Mouse (Mus musculus) ovary, adult 18-20 months (tissue): Measurements from ENCODE around the gene Zc3h15.
A peak's percentile ranks its signal among the peaks of the same experiment; 100 is the strongest.
"Not testable (repeated sequence)": the region's sequence is repeated elsewhere in the genome, so short reads cannot be mapped to it uniquely, and the experiment has no call there.

Source experiments
- DNase-seq: peaks from one replicate; pipeline ENCODE4 v3.0.0; 2022; ENCODE audit warnings: low spot score, mixed read lengths

The Zc3h15 gene

DNA sequence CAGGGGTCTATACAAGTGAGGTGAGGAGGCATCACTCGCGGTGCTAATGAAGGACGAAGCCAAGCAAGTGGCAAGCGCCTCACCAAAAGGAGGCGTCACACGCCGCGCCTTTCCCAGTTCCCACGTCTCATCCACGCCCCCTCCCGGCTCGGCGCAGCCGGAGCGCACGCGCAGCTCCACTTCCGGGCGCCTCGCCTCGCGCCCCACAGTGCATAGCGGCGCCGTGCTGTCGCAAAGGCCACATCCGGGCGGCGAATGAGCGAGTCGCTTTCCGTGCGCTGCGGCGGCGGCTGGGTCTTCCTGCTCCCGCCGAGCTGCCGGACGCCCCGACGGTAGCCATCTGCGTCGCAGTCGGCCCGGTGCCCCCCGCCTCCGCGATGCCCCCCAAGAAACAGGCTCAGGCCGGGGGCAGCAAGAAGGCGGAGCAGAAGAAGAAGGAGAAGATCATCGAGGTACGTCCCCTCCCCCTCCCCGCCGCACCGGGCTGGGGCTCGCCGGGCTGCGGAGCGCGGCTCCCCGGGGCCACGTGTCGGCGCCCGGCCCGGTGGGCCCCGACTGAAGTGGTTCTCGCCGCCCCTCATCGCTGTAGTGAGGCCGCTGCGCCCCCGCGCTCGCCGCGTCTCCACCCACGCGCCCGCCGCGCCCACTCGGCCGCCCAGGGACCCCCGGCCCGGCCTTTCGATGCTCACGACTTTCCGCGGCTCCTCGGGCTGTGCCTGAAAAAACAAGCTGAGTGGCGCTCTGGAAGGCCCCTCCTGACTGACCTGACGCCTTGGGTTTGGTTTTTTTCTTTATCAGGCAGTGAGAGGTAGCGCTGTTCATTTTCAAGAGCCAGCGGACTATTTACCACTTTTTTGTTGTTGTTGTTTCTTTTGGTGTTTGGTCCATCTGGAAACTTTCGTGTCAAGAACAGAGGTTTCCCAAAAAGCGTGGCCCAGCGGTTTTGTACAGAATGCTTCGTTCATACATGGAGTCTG is at the start of gene Zc3h15:
Zc3h15 (plus strand) TSS at position 160 of the 977 bp plus-strand sequence.
- peak; percentile 89 for DNase-seq

DNA sequence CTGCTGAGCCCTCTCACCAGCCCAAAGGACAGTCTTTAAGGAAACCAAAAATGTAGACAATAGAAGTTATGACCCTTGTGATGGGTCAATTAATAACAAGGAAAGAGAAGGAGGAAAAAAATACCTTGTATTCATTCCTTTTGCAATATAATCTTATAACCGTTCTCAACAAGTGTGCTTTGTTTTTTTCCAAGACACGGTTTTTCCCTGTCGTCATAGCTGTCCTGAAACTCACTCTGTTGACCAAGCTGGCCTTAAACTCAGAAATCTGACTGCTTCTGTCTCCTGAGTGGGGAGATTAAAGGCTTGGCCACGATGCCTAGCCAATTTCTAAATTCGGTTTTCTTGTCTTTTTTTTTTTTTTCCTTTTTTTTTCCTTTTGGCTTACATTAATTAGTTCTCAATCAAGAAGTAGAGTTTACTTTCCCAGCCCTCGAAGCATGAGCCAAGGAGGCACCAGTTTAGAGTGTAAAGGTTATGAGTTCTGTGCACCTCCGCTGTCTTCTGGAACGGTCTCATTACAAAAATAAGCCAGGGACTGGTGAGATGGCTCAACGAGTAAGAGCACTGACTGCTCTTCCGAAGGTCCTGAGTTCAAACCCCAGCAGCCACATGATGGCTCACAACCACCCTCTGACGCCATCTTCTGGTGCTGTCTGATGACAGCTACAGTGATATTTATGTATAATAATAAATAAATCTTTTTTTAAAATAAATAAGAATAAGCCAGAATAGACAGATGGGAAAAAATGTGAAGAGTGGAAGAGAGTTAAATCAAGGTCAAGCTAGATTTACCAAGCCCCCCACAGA is 23.5 kb upstream of the Zc3h15 start:
- DNase-seq = no peak

DNA sequence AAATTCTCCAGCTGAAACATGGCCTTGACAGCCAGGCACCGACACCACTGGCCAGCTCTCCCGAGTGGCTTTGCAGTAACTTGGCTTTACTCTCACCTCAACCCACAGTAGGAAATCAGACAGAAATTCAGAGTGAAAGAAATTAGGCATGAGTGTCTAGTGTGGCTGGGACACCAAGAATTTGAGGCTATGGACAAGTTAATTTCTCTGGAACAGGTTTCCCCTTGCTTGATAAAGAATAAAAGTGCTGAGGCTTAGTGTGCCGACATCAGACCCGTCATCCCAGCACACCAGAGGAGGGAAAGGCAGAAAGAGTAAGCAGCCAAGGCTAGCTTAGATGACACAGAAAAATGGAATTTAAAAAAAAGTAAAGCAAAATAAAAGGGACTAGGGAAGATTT is 22.7 kb upstream of the Zc3h15 start:
- DNase-seq = no peak

DNA sequence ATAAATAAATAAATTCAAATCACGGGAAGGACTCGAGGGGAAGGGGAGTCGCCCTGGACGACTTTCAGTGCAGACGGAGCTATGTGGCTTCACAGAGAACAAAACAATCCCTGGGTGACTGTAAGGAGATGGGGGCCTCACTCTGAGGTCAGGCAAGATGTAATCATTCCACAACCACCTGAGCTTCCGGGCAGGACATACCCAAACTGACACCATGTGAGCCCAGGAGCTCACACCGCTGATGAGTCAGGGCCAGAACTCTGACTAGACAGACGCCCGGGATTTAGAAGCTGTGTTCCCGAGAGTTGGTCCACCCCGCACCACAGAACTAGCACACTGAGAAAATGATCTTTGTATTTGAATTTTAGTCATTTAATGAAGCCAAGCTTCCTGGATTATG is 21.4 kb upstream of the Zc3h15 start:
- DNase-seq = no peak

DNA sequence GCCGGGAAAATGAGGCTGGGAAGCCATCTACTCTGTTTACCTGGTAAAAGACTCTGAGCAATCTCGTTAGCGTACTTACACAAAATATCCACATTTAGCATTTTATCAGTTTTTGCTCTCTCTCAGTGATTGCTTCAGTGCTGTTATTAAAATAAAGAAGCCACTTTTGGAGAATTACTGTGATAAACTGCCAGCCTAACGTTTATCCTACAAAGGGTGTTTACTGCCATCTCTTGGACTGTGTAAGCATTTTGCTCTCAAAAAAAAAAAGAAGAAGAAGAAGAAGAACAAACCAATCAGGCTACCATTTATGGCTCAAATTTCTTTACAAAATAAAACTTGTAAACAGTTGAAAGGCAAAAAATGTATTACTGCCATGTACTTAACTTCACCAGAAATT is 20.2 kb upstream of the Zc3h15 start:
- DNase-seq = no peak

DNA sequence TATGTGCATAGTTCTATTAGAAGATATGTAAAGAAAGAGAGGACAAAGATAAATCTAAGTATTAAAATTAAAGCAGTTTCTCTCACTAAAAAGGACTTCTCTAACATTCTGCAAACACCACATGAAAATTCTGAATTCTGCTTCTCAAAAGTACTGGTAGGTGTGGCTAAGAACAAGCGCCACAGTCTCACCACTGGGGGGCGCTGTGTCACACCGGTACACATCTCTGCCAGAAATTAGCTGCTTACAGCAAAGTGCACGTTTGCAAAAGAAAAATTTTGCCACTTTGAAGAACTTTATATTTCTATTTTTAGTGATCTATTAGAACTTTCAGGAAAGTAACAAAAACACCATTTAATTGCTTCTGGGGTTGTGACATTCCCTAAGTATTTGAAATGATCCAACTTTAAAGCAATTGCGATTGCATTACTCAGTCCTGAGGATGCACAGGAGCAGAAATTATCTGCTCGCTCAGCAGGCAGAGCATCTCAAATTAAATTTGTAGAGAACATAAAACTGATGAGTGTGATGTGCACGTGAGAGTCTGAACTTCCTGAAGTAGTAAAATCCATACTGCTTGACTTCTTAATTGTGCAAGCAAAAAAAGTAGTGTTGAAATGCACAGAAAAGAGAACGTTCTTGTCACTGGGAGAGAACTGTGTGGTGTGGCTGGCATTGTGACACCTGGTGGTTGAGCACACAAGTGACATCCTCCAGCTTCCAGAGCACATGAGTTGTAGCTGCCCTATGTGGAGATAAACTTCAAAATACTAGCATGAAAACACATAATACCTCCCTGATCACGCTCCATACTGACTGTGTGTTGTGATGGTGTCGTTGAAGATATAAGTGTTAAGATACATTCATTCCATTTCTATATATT is 18.8 kb upstream of the Zc3h15 start:
- DNase-seq = peak; percentile 25

DNA sequence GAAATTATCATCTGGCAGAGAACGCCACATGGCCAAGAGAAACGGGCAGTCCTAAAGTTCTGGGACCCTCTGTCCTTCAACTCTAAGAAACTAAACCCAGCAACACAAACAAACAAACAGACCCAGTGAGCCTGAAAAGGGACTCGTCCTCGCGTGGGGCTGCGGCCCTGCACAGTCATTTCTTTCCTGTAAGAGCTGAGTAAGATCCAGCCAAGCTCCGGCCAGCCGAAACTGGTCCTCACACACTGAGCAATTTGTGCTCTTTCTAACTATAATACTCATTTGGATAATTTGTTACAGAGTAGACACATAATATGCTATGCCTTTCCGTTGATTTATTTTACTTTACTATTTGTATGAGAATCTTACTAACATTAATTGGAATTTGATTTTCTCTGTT is 17.4 kb upstream of the Zc3h15 start:
- no peak for DNase-seq

DNA sequence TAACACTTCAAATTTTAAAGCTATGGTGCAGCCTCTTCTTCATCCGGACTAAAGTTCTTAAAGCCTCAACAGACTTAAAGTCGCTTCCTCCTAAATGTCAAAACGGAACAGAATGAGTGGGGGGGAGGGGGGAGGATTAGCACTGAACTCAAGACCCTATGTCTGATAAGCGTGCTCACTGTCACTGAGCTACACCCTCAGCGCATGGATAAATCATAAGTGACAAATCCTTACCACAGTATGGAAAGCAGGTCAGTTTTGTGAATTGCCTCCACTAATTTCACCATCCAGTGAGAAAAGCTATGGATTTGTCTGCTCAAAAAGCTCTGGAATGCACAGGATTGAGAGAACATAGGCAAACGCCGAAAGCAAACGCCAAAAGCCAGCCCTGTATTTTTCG is 16.7 kb upstream of the Zc3h15 start:
- no peak for DNase-seq

DNA sequence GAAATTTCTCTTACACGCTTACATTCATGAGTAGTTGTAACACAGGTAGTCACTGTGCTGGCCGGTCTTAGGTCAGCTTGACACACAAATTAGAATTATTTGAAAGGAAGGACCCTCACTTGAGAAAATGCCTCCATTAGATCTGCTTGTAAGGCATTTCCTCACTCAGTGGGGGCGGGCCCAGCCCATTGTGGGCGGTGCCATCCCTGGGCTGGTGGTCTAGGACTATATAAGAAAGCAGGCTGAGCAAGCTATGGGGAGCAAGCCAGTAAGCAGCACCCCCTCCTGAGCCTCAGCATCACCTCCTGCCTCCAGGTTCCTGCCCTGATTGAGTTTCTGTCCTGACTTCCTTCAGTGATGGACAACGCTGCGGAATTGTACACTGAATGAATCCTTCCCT is 16.3 kb upstream of the Zc3h15 start:
- DNase-seq = no peak

DNA sequence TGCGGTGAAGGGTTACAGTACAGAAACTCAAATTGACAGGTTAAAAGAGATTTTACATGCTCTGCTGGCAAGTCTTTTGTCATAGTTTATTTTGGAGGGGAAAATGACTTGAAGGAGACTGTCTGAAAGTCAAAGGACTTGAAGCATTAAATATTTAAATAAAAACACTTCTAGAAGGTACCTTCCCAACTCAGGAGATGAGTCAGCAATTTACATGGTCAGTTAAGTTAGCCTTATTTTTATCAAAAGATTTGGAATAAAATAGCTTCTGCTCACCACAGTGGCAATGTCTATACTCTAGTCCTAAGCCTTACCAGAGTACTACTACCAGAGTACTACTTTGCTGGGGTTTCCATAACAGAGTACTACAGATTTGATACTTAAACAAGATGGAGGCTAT is 2.2 kb upstream of the Zc3h15 start:
- DNase-seq = no peak

DNA sequence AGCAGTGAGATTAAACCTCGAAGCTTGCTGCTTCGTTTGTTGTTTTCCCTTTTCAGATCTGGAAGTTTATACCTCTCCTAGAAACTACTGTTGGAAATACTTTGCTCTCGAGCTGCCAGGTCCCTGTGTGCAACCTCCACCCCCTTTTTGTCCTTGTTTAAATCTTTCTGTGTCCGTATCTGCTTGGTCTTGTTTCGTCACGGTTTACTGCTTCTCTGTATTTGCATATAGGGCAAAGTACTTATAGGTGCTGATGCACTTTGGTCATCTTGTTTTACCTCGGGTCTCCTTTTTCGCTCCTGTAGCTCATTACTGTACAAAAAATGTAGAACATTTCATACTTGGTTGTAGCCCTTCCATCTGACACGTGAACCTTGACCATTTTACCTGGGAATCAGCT is 4.7 kb downstream of the Zc3h15 start:
- no peak for DNase-seq

DNA sequence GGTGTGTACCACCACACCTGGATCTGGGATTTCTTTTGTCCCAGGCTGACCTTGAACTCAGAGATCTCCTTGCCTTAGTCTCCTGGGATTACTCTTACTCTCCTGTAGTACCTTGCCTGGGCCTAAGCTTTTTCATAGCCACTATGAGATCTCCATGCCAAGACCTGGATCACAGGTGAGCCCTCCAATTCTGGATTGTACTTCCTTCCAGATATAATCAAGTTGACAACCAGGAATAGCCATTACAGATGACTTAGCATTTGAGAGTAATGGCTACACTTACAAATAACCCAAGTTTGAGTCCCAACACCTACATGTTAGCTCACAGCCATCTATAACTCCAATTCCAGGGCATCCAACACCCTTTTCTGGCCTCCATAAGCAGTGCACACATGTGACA is 8.4 kb downstream of the Zc3h15 start:
- DNase-seq = no peak

DNA sequence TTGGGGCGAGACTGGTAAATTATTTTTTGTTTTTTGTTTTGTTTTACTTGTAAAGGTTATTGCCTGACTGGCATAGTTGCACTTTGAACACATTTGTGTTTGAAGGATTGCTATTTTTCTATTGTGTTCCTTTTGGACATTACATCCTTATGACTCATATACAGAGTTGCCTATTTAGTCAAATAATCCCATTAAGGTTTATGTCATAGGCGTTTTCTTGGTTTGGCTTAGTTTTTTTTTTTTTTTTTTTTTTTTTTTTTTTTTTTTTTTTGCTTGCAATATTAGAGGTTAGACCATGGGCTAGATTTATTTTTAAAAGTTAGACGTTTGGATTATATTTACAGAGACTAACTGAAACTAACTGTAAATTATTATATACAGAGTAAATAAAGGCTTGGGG is 15.0 kb downstream of the Zc3h15 start:
- DNase-seq = no peak

DNA sequence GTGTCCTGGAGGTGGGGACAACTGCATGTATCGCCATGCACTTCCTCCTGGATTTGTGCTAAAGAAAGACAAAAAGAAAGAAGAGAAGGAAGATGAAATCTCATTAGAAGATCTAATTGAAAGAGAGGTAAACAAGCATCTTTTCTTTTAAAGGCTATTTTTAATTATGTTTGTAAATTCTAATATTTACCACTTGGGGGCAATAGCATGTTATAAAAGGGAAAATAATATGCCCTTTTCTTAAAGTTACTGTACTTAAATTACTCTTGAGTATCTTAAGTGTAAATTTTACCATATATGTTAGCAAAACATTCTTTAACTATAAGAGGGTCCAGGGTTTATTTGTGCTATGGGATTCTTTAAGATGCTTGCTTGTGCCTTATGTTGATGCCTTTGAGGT is 15.9 kb downstream of the Zc3h15 start:
- DNase-seq = no peak

DNA sequence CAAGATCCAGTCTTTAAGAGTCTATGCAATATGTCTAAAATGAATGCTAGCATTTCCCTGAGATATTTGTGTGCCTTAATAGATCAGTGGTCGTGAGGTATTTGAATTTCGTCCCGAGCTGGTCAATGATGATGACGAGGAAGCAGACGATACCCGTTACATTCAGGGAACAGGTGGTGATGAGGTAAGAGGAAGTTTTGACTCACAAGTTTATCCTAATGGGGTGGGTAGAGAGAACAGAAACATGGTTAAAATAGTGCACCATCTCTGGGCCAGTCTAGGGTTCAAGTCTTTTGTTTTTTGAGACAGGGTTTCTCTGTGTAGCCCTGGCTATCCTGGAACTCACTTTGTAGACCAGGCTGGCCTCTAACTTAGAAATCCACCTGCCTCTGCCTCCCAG is 17.1 kb downstream of the Zc3h15 start:
- no peak for DNase-seq

DNA sequence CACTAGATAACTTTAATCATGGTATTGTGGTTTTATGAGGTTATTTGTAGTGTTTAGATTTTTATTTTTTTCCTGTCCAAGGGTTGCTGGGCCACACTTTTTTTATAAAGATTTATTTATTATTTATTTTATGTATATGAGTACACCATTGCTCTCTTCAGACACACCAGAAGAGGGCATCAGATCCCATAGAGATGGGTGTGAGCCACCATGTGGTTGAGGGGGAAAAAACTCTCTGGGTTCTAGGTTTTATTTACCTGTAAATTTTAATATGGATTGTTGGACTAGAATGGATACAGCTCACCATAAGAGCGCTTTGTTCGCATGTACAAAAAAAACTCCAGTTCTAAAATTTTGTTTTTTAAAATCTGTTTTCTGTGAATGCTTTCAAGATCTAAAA is 20.8 kb downstream of the Zc3h15 start:
- not testable (repeated sequence) for DNase-seq

DNA sequence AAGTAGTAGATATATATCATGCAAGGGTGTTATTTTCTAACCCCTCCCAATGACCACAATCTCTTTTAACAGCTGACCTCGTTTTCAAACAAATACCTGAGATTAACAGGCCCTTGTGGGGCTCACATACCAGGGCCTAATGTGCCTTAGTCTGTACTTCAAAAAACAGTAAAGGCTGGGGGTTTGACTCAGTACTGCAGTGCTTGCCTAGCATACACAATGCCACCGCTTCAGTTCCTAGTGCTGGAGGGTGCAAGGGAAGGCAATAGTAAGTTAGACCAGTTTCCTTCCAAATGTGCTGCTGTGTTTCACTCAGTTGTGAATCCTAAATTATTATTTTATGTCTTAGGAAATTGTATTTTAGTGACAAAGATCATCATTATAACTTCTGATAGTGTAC is 23.2 kb downstream of the Zc3h15 start:
- no peak for DNase-seq

DNA sequence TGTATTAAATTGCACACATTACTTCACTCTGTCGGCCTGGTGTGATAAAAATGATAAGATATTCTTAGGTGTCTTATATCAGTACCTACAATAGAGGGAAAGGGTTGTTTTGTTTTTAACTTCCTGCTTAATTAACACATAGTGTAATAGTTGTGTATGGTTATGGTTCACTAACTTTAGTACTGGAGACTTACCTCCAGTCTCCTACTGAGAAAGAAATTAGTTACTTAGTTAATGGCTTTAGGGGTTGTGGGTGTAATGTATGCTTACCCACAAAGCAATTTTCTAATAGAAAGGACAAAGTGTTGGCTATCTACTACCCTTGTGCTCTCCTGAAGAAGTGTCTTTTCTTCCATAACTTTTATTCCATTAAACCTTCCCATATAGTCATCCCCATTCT is 23.8 kb downstream of the Zc3h15 start:
- no peak for DNase-seq

DNA sequence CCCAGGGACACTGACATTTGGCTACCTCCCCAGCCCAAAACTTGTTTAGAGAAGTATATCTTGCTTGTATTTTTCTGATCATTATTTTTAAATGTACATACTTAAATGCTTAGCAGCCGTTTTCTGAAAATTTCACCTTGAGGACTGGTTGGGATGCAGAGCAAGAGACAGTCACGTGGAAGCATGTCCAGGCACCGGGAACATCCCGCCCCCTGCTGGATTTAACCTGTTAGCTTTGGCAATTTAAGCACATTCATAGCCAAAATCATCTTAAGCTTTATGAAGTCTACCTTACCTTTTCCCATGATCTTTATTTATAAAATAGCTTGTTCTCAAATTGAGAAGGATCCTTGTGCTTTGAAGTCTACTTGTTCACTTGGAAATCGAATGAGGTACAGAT is 25.8 kb downstream of the Zc3h15 start:
- DNase-seq = no peak

DNA sequence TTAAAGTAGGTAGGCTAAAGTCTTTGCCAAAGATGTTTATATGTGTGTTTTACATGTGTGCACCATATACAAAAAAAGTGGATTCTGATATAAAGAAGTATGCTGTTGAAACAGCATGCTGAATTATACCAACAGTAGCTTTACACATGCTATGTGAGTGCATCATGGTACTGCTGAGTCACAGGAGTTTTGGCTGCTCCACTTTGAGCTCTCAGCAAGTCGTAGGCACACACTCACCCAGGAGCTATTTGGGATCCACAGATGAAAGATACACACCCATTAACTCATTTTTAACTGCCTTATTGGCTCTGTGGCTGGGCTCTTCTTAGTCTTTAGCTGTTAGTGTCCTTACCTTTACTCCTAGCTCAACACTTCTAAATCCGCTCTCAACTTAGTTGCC is 27.6 kb downstream of the Zc3h15 start:
- DNase-seq = no peak

DNA sequence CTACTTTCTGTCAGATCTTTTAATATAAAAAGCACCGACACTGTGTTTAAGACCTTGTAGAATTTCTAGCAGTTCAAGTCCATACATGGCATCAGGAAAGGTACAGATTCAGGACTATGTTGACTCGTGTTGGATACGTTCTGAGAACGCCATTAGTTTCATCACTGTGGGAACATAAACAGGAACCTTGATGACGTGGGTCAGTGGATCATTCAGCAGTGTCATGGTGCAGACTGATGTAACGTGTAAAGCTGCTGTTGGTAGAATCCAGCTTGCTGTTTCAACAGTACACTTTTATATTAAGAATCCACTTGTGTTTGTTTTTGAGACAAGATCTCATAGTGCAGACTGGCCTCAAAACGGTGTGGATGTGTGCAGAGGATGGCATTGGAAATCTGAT is 28.8 kb downstream of the Zc3h15 start:
- no peak for DNase-seq

DNA sequence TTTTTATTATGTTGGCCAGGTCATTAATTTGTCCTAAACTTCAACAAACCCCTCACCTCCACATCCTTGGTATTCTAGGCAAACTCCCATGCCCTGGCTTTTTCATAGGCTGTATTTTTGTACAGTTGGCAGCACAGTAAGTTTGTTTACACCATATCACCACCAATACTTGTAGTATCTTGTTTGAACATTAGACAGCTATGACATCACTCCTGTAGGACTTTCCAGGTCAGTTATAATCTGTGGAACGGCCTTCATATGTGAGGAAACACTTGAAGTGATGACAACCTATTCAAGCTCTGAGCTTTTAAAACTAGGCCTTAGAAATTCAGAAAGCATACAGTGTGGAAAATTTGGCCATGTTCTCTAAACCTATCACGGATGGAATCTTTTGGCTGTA is 29.6 kb downstream of the Zc3h15 start:
- DNase-seq = no peak
